Mouse (Mus musculus) thymus, adult 2 months (tissue): ENCODE measurements around the gene Prkcg. TPM values are rescaled to one million over a fixed set of nuclear protein-coding genes. Genes with fewer than 3 reads are reported as not detected.

Source experiments
- DNase-seq: peaks from one replicate; pipeline ENCODE4 v3.0.0; 2021
- H3K27ac ChIP-seq: fragments of 200-500 bp; 2 replicates; pipeline ENCODE4 v1.5.1; 2012; ENCODE audit warnings: low read length, control low read depth; ENCODE audit not compliant: control insufficient read depth, insufficient read depth
- H3K27me3 ChIP-seq: fragments of 200-500 bp; 2 replicates; pipeline ENCODE4 v1.6.1; 2012; ENCODE audit warnings: mild to moderate bottlenecking, low read length, moderate library complexity, mixed read lengths; ENCODE audit not compliant: control insufficient read depth, insufficient read depth
- H3K36me3 ChIP-seq: fragments of 200-500 bp; 2 replicates; pipeline ENCODE4 v1.6.1; 2012; ENCODE audit warnings: mild to moderate bottlenecking, low read length, moderate library complexity; ENCODE audit not compliant: control insufficient read depth, insufficient read depth
- H3K4me1 ChIP-seq: fragments of 200-500 bp; replicated peaks from 2 replicates; pipeline ENCODE4 v1.6.1; 2012; ENCODE audit warnings: low read length; ENCODE audit not compliant: control insufficient read depth, insufficient read depth
- H3K4me3 ChIP-seq: fragments of 200-500 bp; 2 replicates; pipeline ENCODE4 v1.5.1; 2012; ENCODE audit warnings: mild to moderate bottlenecking, low read length, control low read depth, moderate library complexity; ENCODE audit not compliant: control insufficient read depth, insufficient read depth
- CTCF ChIP-seq: fragments of 200-500 bp; IDR thresholded peaks from 2 replicates; pipeline ENCODE4 v1.5.1; 2012; ENCODE audit warnings: mild to moderate bottlenecking, control low read depth, low read length, moderate library complexity, borderline replicate concordance; ENCODE audit not compliant: control insufficient read depth, poor library complexity, insufficient read depth; ENCODE audit errors: extremely low read depth
- POLR2A ChIP-seq: fragments of 200-500 bp; IDR thresholded peaks from 2 replicates; pipeline ENCODE4 v1.6.1; 2012; ENCODE audit warnings: mild to moderate bottlenecking, low read length, control low read depth, moderate library complexity; ENCODE audit not compliant: control insufficient read depth, poor library complexity, insufficient read depth; ENCODE audit errors: extremely low read depth
- WGBS: fragments of 180-500 bp; shearing (Covaris S2); methylation state at CpG from one replicate; pipeline ENCODE4 v1.1.7; 2018; 5-methylcytosine and 5-hydroxymethylcytosine counted together
- polyA plus RNA-seq: library from polyadenylated mRNA; depleted of rRNA; stranded (reverse); fragments of >200 nt; gene quantifications from 2 replicates; pipeline ENCODE4 v1.2.3, GENCODE M21; 2012

Prkcg gene
- polyA plus RNA-seq, 1 experiment: 0.86 TPM

- H3K4me3 ChIP-seq: no peak overlapping the region
- TF ChIP-seq CTCF (no peak), POLR2A (no peak)
- H3K36me3 ChIP-seq: no peaks in the 10 kb centered on the region
These were observed 60.8 kb downstream of the Prkcg start for GRCm38 (mm10) chr7:3349775-3350174.

GRCm38 (mm10) chr7:3351536-3351935 is 62.6 kb downstream of the Prkcg start:
- TF ChIP-seq CTCF (no peak), POLR2A (no peak)
- DNase-seq: no peak
- no peaks in the 10 kb centered on the region for H3K4me1 ChIP-seq
- H3K36me3 ChIP-seq: no peaks in the 10 kb centered on the region
- WGBS: 92% methylated on average over 1 of the region's 1 CpGs
- no peak overlapping the region for H3K27ac ChIP-seq
- no peaks in the 10 kb centered on the region for H3K27me3 ChIP-seq
- no peak overlapping the region for H3K4me3 ChIP-seq

More at GRCm38 (mm10) chr7:3349775-3350174, 60.8 kb downstream of the Prkcg start:
- H3K4me1 ChIP-seq: no peaks in the 10 kb centered on the region
- H3K27me3 ChIP-seq: no peaks in the 10 kb centered on the region
- no peak overlapping the region for H3K27ac ChIP-seq
- DNase-seq: no peak
- 90% methylated on average over 9 of the region's 9 CpGs for WGBS

- Histone ChIP-seq H3K36me3 (no peaks in the 10 kb centered on the region), H3K4me3 (no peak overlapping the region), H3K4me1 (no peaks in the 10 kb centered on the region), H3K27ac (no peak overlapping the region), H3K27me3 (no peaks in the 10 kb centered on the region)
- 86% methylated on average over 6 of the region's 6 CpGs for WGBS
- TF ChIP-seq CTCF: no peak
- no peak for TF ChIP-seq POLR2A
- no peak for DNase-seq
These were observed 65.9 kb downstream of the Prkcg start for GRCm38 (mm10) chr7:3354850-3355249.

GRCm38 (mm10) chr7:3360678-3361077 is 71.7 kb downstream of the Prkcg start:
- DNase-seq: no peak
- TF ChIP-seq CTCF: no peak
- TF ChIP-seq POLR2A: no peak
- 90% methylated on average over 1 of the region's 1 CpGs for WGBS
- H3K4me1 ChIP-seq: no peaks in the 10 kb centered on the region
- no peaks in the 10 kb centered on the region for H3K27me3 ChIP-seq
- H3K36me3 ChIP-seq: no peaks in the 10 kb centered on the region
- H3K27ac ChIP-seq: no peak overlapping the region
- H3K4me3 ChIP-seq: no peak overlapping the region

GRCm38 (mm10) chr7:3365547-3366279 is 76.7 kb downstream of the Prkcg start:
- Histone ChIP-seq H3K4me3 (no peak overlapping the region), H3K27me3 (no peaks in the 10 kb centered on the region), H3K27ac (no peak overlapping the region), H3K36me3 (no peaks in the 10 kb centered on the region), H3K4me1 (no peaks in the 10 kb centered on the region)
- no peak for TF ChIP-seq POLR2A
- TF ChIP-seq CTCF: no peak
- no peak for DNase-seq
- 31% methylated on average over 11 of the region's 11 CpGs for WGBS

- H3K27ac ChIP-seq: no peak overlapping the region
- H3K27me3 ChIP-seq: no peaks in the 10 kb centered on the region
- H3K36me3 ChIP-seq: no peaks in the 10 kb centered on the region
- no peak for DNase-seq
- WGBS: 8% methylated on average over 42 of the region's 42 CpGs
- no peaks in the 10 kb centered on the region for H3K4me1 ChIP-seq
- no peak for TF ChIP-seq POLR2A
- no peak for TF ChIP-seq CTCF
- H3K4me3 ChIP-seq: no peak overlapping the region
These were observed 77.9 kb downstream of the Prkcg start for GRCm38 (mm10) chr7:3366705-3367516.
